Mouse (Mus musculus) stomach, embryonic 16.5 days (tissue): Measurements from ENCODE around the gene Hivep1. TPM values are rescaled to one million over a fixed set of nuclear protein-coding genes. Genes with fewer than 3 reads are reported as not detected.

Experiments
- ATAC-seq: fragments of 200-750 bp; cut with Nextera tagmentation; 2 replicates; pipeline ENCODE4 v1.8.0; 2017; ENCODE audit warnings: moderate number of reproducible peaks, moderate TSS enrichment; ENCODE audit not compliant: insufficient read depth, low FRiP score
- H3K27ac ChIP-seq: fragments of 300-500 bp; sonication (generic); 2 replicates; pipeline ENCODE4 v1.5.1; 2014; ENCODE audit warnings: low read length
- H3K27me3 ChIP-seq: fragments of 300-500 bp; sonication (generic); 2 replicates; pipeline ENCODE4 v1.6.1; 2014; ENCODE audit warnings: low read length, control low read depth, mixed read lengths; ENCODE audit not compliant: control insufficient read depth, insufficient read depth
- H3K36me3 ChIP-seq: fragments of 300-500 bp; sonication (generic); 2 replicates; pipeline ENCODE4 v1.6.1; 2014; ENCODE audit warnings: low read length; ENCODE audit not compliant: control insufficient read depth, insufficient read depth
- H3K4me1 ChIP-seq: fragments of 300-500 bp; sonication (generic); 2 replicates; pipeline ENCODE4 v1.6.1; 2014; ENCODE audit warnings: low read length, control low read depth, mixed read lengths; ENCODE audit not compliant: control insufficient read depth, insufficient read depth
- H3K4me2 ChIP-seq: fragments of 300-500 bp; sonication (generic); 2 replicates; pipeline ENCODE4 v1.6.1; 2014; ENCODE audit warnings: low read depth, low read length, mixed read lengths
- H3K4me3 ChIP-seq: fragments of 300-500 bp; sonication (generic); replicated peaks from 2 replicates; pipeline ENCODE4 v1.5.1; 2014; ENCODE audit warnings: mild to moderate bottlenecking, low read length
- H3K9ac ChIP-seq: fragments of 300-500 bp; sonication (generic); 2 replicates; pipeline ENCODE4 v1.6.1; 2014; ENCODE audit warnings: low read length
- H3K9me3 ChIP-seq: fragments of 300-500 bp; sonication (generic); replicated peaks from 2 replicates; pipeline ENCODE4 v1.6.1; 2016; ENCODE audit warnings: low read length, control low read depth; ENCODE audit not compliant: control insufficient read depth
- WGBS: fragments of 180-500 bp; shearing (Covaris S2); extraction: QIAGEN DNeasy Blood & Tissue Kit; methylation state at CpG from one replicate; pipeline ENCODE4 v1.1.7; 2014; 5-methylcytosine and 5-hydroxymethylcytosine counted together
- polyA plus RNA-seq: library from polyadenylated mRNA; unstranded; fragments of >200 nt; fragmentation: Nextera tagmentation; extraction: Ambion mirVana; gene quantifications from 2 replicates; pipeline ENCODE4 v1.2.1, GENCODE M21; 2015

Hivep1 gene
- polyA plus RNA-seq, 1 experiment from 2014 or later, result 7.0 TPM

GRCm38 (mm10) chr13:42070236-42070635, 18.4 kb downstream of the Hivep1 start:
- H3K36me3 ChIP-seq, result 0 out of 2 replicates have a peak, but pooled peaks cover 4% of the 10 kb centered on the region
- H3K4me2 ChIP-seq, result no peak overlapping the region
- H3K4me1 ChIP-seq, result no peaks in the 10 kb centered on the region
- 63% methylated on average over 4 of the region's 4 CpGs for WGBS
- no peak overlapping the region for H3K4me3 ChIP-seq
- H3K9ac ChIP-seq, result no peak overlapping the region
- no peaks in the 10 kb centered on the region for H3K27me3 ChIP-seq
- H3K9me3 ChIP-seq, result no peaks in the 10 kb centered on the region
- H3K27ac ChIP-seq, result no peak overlapping the region
- no peak for ATAC-seq

DNA sequence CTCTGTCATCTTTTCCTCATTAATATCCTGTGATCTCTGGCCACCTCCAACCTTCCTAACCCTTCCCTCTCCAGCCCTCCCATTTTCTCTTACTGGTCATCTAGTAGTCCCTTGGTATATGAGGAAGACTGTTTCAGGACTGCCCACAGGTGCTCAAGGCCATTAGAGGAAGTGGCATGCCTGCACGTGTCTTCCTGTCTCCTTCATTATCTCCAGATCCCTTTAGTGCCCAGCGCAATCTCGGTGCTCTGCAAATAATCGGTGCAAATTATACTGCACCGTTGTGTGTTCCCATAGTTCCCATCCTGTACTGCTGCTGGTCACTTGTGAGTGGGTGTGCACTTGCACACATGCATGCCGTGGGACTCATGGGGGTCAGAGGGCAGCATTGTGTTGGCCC, 19.2 kb downstream of the Hivep1 start:
- no peak overlapping the region for H3K4me2 ChIP-seq
- H3K9me3 ChIP-seq, result no peaks in the 10 kb centered on the region
- no peak overlapping the region for H3K4me3 ChIP-seq
- 79% methylated on average over 6 of the region's 6 CpGs for WGBS
- H3K4me1 ChIP-seq, result no peaks in the 10 kb centered on the region
- no peak overlapping the region for H3K9ac ChIP-seq
- no peak overlapping the region for H3K27ac ChIP-seq
- H3K36me3 ChIP-seq, result no peaks in the 10 kb centered on the region
- no peaks in the 10 kb centered on the region for H3K27me3 ChIP-seq
- ATAC-seq, result no peak

DNA sequence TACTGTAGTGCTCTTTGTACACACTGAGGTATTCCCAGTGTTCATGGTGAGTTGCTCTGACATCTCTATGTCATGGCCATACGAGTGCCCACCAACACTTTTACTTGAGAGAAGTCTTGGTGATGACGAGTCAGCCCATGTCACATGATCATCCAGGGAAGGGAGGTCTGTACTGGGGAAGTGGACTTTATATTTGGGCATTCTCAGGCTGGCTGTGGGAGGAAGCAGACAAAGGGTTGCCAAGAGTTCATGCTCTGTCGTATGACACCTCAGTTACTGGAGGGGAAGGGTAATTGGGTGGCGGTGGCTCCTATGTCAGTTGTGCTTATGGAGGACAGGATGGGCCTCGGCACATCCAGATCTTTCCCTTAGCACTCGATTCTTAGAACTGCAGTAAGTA, 21.5 kb downstream of the Hivep1 start:
- no peak overlapping the region for H3K4me3 ChIP-seq
- ATAC-seq, result no peak
- no peak overlapping the region for H3K4me2 ChIP-seq
- no peaks in the 10 kb centered on the region for H3K36me3 ChIP-seq
- no peak overlapping the region for H3K9ac ChIP-seq
- H3K4me1 ChIP-seq, result no peaks in the 10 kb centered on the region
- 65% methylated on average over 6 of the region's 6 CpGs for WGBS
- no peak overlapping the region for H3K27ac ChIP-seq
- H3K9me3 ChIP-seq, result no peaks in the 10 kb centered on the region
- no peaks in the 10 kb centered on the region for H3K27me3 ChIP-seq

DNA sequence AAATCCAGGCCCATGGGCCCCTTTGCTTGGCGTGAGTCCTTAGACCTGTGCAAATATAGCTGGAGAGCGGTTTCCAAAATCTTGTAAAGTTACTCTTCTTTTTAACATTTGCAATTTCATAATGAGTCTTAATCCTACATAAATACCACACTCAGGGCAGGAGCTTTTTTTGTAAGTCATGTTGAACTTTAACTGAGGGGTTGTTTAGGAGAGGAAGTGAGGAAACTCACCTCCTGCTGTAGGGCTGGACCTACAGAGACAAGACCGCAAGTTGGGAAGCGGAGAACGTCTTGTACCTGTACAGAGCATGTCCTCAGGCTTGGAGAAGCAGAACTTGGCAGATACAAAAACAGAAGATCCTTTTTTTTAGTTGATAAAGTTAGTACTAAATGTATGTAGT, 23.7 kb downstream of the Hivep1 start:
- Histone ChIP-seq H3K9me3 (no peaks in the 10 kb centered on the region), H3K27ac (no peak overlapping the region), H3K36me3 (no peaks in the 10 kb centered on the region), H3K9ac (no peak overlapping the region), H3K4me2 (no peak overlapping the region), H3K27me3 (no peaks in the 10 kb centered on the region), H3K4me3 (no peak overlapping the region), H3K4me1 (no peaks in the 10 kb centered on the region)
- WGBS, result 89% methylated on average over 5 of the region's 5 CpGs
- ATAC-seq, result no peak

DNA sequence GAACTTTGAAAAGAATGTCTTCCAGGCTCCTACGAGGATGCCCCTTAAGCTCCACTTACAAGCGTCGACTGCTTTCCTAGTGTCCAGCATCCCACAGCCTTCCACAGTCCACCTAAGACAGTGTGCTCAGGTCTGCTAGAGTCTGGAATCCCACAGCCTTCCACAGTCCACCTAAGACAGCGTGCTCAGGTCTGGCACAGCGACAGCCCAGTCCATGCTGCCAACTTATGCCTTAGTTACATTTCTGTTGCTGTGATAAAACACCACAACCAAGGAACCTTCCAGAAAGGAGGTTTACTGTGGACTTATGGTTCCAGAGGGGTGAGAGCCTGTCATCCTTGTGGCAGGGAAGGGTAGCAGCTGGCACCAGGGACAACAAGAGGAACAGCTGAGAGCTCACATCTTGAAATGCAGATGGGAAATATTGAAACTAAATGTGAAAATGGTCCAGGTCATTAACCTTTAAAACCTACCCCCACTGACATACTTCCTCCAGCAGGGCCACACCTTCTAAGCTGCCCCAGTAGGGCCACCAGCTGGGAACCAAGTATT, 25.0 kb downstream of the Hivep1 start:
- H3K36me3 ChIP-seq, result no peaks in the 10 kb centered on the region
- WGBS, result 88% methylated on average over 5 of the region's 5 CpGs
- no peak overlapping the region for H3K27ac ChIP-seq
- H3K9ac ChIP-seq, result no peak overlapping the region
- no peaks in the 10 kb centered on the region for H3K4me1 ChIP-seq
- H3K9me3 ChIP-seq, result no peaks in the 10 kb centered on the region
- no peak overlapping the region for H3K4me3 ChIP-seq
- no peaks in the 10 kb centered on the region for H3K27me3 ChIP-seq
- H3K4me2 ChIP-seq, result no peak overlapping the region
- no peak for ATAC-seq

DNA sequence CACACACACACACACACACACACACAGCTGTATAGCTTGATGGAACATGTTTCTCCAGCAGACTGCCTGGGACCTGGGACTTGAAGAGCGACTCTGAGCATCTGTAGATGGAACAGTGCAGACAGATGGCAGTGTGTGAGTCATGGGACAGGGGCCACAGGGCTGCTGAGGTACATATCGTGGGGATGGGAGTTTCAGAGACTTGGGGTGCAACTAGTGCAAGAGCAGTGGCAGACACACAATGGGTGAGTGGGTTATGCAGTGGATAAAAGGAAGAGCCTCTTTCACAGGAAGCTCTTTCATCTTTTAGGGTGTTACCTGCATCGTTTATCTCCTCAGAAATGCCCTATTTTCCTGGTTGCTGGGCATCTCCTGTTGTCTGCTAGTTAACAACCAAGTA, 25.8 kb downstream of the Hivep1 start:
- Histone ChIP-seq H3K9me3 (no peaks in the 10 kb centered on the region), H3K27me3 (no peaks in the 10 kb centered on the region), H3K27ac (no peak overlapping the region), H3K4me3 (no peak overlapping the region), H3K9ac (no peak overlapping the region), H3K4me1 (no peaks in the 10 kb centered on the region), H3K4me2 (no peak overlapping the region), H3K36me3 (no peaks in the 10 kb centered on the region)
- WGBS, result 80% methylated on average over 3 of the region's 3 CpGs
- no peak for ATAC-seq

- Histone ChIP-seq H3K4me3 (no peak overlapping the region), H3K4me1 (no peaks in the 10 kb centered on the region), H3K27me3 (no peaks in the 10 kb centered on the region), H3K27ac (no peak overlapping the region), H3K9me3 (no peaks in the 10 kb centered on the region), H3K4me2 (no peak overlapping the region), H3K36me3 (no peaks in the 10 kb centered on the region), H3K9ac (no peak overlapping the region)
- WGBS, result 79% methylated on average over 10 of the region's 10 CpGs
- no peak for ATAC-seq
These were observed 28.5 kb downstream of the Hivep1 start for GRCm38 (mm10) chr13:42080131-42080916.

DNA sequence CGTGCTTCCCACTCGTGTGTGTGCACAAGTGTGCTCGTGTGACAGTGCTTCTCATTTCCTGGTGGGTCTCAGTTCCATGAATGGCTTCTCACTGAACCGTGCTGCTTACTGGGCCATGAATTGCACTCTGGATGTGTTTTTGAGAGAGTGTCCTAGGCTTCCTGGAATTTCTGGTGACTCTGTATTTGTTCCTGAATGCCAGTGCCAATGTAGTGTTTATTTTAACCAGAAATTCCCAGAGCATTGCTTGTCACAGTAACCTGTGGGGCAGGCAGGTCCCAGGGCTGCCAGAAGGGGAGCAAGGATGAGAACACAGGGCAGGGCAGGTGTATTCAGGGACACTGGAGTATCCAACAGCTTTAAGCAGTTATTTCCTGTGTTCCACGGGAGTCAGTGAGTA, 36.5 kb downstream of the Hivep1 start:
- no peaks in the 10 kb centered on the region for H3K36me3 ChIP-seq
- WGBS, result 67% methylated on average over 5 of the region's 5 CpGs
- H3K4me2 ChIP-seq, result no peak overlapping the region
- no peaks in the 10 kb centered on the region for H3K27me3 ChIP-seq
- no peak overlapping the region for H3K27ac ChIP-seq
- no peaks in the 10 kb centered on the region for H3K9me3 ChIP-seq
- 0 out of 2 replicates have a peak, but pooled peaks cover 7% of the 10 kb centered on the region for H3K4me1 ChIP-seq
- ATAC-seq, result no peak
- no peak overlapping the region for H3K4me3 ChIP-seq
- no peak overlapping the region for H3K9ac ChIP-seq

GRCm38 (mm10) chr13:42089025-42089424, 37.2 kb downstream of the Hivep1 start:
- no peak for ATAC-seq
- Histone ChIP-seq H3K27me3 (no peaks in the 10 kb centered on the region), H3K27ac (no peak overlapping the region), H3K4me2 (no peak overlapping the region), H3K4me1 (0 out of 2 replicates have a peak, but pooled peaks cover 7% of the 10 kb centered on the region), H3K4me3 (no peak overlapping the region), H3K9me3 (no peaks in the 10 kb centered on the region), H3K9ac (no peak overlapping the region), H3K36me3 (no peaks in the 10 kb centered on the region)
- WGBS, result 60% methylated on average over 8 of the region's 8 CpGs
